Mouse (Mus musculus) liver, embryonic 12.5 days (tissue): ENCODE results near the gene Phldb1. TPM values are rescaled to one million over a fixed set of nuclear protein-coding genes. Genes with fewer than 3 reads are reported as not detected.
"Not testable (repeated sequence)": the region's sequence is repeated elsewhere in the genome, so short reads cannot be mapped to it uniquely, and the experiment has no call there.

Experiments used
- ATAC-seq: fragments of 200-750 bp; cut with Nextera tagmentation; 2 replicates; pipeline ENCODE4 v1.8.0; 2017; ENCODE audit warnings: moderate number of reproducible peaks, mild to moderate bottlenecking, moderate library complexity
- H3K27ac ChIP-seq: fragments of 300-500 bp; sonication (generic); 2 replicates; pipeline ENCODE4 v1.5.1; 2016; ENCODE audit warnings: mild to moderate bottlenecking
- H3K27me3 ChIP-seq: fragments of 300-500 bp; sonication (generic); replicated peaks from 2 replicates; pipeline ENCODE4 v1.6.1; 2016; ENCODE audit warnings: mild to moderate bottlenecking, moderate library complexity
- H3K36me3 ChIP-seq: fragments of 300-500 bp; sonication (generic); 2 replicates; pipeline ENCODE4 v1.6.1; 2016; ENCODE audit warnings: mild to moderate bottlenecking, moderate library complexity
- H3K4me1 ChIP-seq: fragments of 300-500 bp; sonication (generic); 2 replicates; pipeline ENCODE4 v1.6.1; 2016
- H3K4me2 ChIP-seq: fragments of 300-500 bp; sonication (generic); 2 replicates; pipeline ENCODE4 v1.6.1; 2016; ENCODE audit warnings: mild to moderate bottlenecking, moderate library complexity
- H3K4me3 ChIP-seq: fragments of 300-500 bp; sonication (generic); 2 replicates; pipeline ENCODE4 v1.5.1; 2016; ENCODE audit warnings: mild to moderate bottlenecking, moderate library complexity
- H3K9ac ChIP-seq: fragments of 300-500 bp; sonication (generic); 2 replicates; pipeline ENCODE4 v1.6.1; 2016; ENCODE audit warnings: mild to moderate bottlenecking, moderate library complexity
- H3K9me3 ChIP-seq: fragments of 300-500 bp; sonication (generic); replicated peaks from 2 replicates; pipeline ENCODE4 v1.6.1; 2016; ENCODE audit warnings: mild to moderate bottlenecking, moderate library complexity
- WGBS: fragments of 180-500 bp; shearing (Covaris S2); methylation state at CpG from one replicate; pipeline ENCODE4 v1.1.7; 2016; ENCODE audit not compliant: insufficient replicate concordance; 5-methylcytosine and 5-hydroxymethylcytosine counted together
- polyA plus RNA-seq: library from polyadenylated mRNA; unstranded; fragments of >200 nt; fragmentation: Nextera tagmentation; extraction: Ambion mirVana; gene quantifications from 2 replicates; pipeline ENCODE4 v1.2.1, GENCODE M21; 2016

Gene Phldb1
- polyA plus RNA-seq, 1 experiment from 2014 or later = 5.2 TPM

DNA sequence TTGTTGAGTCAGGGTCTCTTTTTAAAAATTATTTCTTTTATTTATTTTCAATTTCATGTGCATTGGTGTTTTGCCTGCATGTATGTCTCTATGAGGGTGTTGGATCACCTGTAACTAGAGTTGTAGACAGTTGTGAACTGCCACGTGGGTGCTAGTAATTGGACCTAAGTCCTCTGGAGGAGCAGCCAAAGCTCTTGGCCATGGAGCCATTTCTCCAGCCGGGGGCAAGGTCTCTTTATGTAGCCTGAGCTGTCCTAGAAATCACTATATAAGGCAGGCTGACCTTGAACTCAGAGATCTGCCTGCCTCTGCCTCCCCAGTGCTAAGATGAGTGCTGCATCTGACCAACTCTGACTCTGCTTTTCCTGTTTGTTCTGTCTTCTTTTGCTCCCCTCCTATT lies 90.8 kb downstream of the Phldb1 start:
- ATAC-seq = no peak
- Histone ChIP-seq H3K4me3 (no peak overlapping the region), H3K4me1 (peaks cover 10% of the 10 kb centered on the region), H3K27me3 (no peaks in the 10 kb centered on the region), H3K27ac (no peak overlapping the region), H3K36me3 (peaks cover 4% of the 10 kb centered on the region; the same call in 1 of the 2 replicates), H3K4me2 (no peak overlapping the region), H3K9ac (no peak overlapping the region), H3K9me3 (no peaks in the 10 kb centered on the region)
- 66% methylated on average over 2 of the region's 2 CpGs for WGBS

DNA sequence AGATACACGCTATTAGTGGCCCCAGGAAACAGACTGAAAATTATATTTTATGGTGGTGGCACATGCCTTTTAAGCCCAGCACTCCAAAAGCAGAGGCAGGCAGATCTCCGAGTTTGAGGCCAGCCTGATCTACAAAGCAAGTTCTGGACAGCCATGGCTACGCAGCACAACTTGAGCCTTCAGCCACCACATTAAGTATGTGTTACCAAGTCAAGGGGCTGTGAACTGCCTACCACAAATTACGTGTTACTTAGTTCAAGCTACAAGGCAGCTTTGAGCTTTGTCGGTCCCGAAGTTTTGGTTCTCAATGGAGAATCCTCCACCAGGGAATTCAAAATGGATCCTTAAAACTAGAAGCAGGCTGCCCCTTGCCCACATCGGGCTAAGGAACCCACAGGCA lies 91.9 kb downstream of the Phldb1 start:
- Histone ChIP-seq H3K27ac (no peak overlapping the region), H3K4me1 (peaks cover 10% of the 10 kb centered on the region), H3K9me3 (no peaks in the 10 kb centered on the region), H3K27me3 (no peaks in the 10 kb centered on the region), H3K4me3 (no peak overlapping the region), H3K36me3 (peaks cover 13% of the 10 kb centered on the region), H3K9ac (no peak overlapping the region), H3K4me2 (no peak overlapping the region)
- no peak for ATAC-seq
- WGBS = 86% methylated on average over 7 of the region's 7 CpGs

DNA sequence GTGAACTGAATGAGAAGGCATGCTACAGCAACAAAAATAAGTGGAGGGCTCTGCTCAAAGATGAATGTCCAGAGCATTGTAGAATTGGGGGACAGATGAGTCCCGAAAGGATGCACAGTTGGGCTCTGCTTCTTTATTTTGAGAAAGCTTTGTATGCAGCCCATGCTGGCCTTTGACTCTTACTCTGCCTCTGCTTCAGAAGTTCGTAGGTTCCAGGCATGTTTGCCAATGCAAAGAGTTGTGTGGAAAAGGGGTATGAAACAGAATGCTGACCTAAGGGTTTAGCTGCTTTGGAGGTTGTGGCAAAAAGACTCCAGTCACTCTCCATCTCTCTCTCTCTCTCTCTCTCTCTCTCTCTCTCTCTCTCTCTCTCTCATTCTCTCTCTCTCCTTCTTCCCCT lies 93.4 kb downstream of the Phldb1 start:
- peaks cover 28% of the 10 kb centered on the region for H3K36me3 ChIP-seq
- 88% methylated on average over 2 of the region's 2 CpGs for WGBS
- no peak for ATAC-seq
- no peak overlapping the region for H3K4me3 ChIP-seq
- no peaks in the 10 kb centered on the region for H3K27me3 ChIP-seq
- H3K4me2 ChIP-seq = no peak overlapping the region
- no peak overlapping the region for H3K9ac ChIP-seq
- H3K4me1 ChIP-seq = peaks cover 16% of the 10 kb centered on the region
- H3K27ac ChIP-seq = no peak overlapping the region
- H3K9me3 ChIP-seq = no peaks in the 10 kb centered on the region

DNA sequence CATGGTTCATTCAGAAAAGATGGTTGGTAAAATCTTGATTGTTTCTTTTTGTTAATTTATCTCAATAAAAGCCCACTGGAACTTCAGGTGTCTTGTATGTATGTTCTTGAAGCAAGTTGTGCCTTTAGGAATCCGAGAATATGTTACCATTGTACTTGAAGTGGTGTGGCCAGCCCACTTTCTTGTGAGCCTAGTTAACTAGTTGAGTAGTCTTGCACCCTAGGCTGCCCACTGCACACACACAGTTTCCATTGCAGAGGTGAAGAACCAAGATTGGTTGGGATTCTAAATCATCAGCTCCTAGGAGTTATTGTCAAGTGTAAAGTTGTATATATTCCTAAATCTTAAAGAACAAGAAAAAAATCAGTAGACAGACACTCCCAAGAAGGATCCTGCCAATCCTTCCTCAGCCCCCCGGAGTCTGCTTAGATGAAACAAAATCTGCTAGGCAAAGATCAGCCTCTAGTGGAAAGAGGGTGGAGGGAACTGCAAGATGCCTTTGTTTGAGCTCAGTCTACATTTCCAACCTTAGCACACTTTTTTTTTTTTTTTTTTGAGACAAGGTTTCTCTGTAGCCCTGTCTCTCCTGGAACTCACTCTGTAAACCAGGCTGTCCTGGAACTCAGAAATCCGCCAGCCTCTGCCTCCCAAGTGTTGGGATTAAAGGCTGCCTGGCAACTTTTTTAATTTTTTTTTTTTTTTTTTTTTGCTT lies 94.2 kb downstream of the Phldb1 start:
- WGBS = 78% methylated on average over 3 of the region's 3 CpGs
- peaks cover 10% of the 10 kb centered on the region for H3K4me1 ChIP-seq

DNA sequence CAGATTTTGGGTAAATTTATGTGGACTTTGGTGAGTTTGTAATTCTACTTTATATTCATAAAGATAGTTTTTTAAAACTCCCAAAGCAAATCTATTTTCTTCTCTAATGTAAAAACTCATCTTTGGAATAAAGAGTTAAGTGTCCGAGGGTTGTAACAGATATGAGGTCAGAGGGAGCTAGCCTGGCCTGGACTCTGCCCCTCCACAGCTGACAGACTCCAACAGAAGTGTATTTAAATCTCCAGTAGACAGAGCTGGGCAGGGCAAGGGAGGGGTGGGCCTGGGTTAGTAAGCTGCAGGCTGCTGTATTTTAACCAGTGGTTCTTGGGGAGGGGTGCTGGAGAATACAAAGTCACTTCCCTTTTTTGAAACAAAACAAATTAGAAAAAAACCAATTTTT lies 95.0 kb downstream of the Phldb1 start:
- not testable (repeated sequence) for H3K9ac ChIP-seq, H3K4me2 ChIP-seq, H3K27ac ChIP-seq, H3K4me3 ChIP-seq, H3K27me3 ChIP-seq, ATAC-seq, H3K4me1 ChIP-seq, H3K9me3 ChIP-seq
- H3K36me3 ChIP-seq = peaks cover 44% of the 10 kb centered on the region
- WGBS = 56% methylated on average over 1 of the region's 1 CpGs

More for the DNA sequence above, 94.2 kb downstream of the Phldb1 start:
- ATAC-seq = no peak
- Histone ChIP-seq H3K27ac (no peak overlapping the region), H3K36me3 (peaks cover 36% of the 10 kb centered on the region), H3K4me3 (no peak overlapping the region), H3K9me3 (no peaks in the 10 kb centered on the region), H3K4me2 (no peak overlapping the region), H3K9ac (no peak overlapping the region), H3K27me3 (no peaks in the 10 kb centered on the region)

DNA sequence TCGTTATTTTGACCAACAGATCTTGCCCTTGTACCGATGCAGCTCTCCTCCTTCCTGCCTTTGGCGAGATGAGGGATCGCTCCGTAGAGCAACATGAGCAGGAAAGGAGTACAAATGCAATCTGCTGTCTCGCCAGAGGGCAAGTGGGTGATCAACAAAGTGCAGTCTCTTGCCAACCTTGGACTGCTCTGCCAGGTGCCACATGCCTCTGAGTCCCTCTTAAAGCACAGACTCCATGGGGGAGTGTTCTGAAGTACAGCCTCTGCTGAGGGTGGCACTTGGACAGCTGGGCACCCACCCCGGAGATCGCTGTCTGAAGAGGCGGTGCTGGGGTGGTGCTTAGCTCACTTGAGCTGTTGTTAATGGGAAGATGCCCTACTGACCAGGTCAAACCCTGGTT lies 96.3 kb downstream of the Phldb1 start:
- not testable (repeated sequence) for H3K9ac ChIP-seq, H3K9me3 ChIP-seq, H3K4me2 ChIP-seq, ATAC-seq, H3K4me3 ChIP-seq, H3K4me1 ChIP-seq, H3K27ac ChIP-seq, H3K27me3 ChIP-seq
- peaks cover 57% of the 10 kb centered on the region for H3K36me3 ChIP-seq
- WGBS = 90% methylated on average over 9 of the region's 9 CpGs

DNA sequence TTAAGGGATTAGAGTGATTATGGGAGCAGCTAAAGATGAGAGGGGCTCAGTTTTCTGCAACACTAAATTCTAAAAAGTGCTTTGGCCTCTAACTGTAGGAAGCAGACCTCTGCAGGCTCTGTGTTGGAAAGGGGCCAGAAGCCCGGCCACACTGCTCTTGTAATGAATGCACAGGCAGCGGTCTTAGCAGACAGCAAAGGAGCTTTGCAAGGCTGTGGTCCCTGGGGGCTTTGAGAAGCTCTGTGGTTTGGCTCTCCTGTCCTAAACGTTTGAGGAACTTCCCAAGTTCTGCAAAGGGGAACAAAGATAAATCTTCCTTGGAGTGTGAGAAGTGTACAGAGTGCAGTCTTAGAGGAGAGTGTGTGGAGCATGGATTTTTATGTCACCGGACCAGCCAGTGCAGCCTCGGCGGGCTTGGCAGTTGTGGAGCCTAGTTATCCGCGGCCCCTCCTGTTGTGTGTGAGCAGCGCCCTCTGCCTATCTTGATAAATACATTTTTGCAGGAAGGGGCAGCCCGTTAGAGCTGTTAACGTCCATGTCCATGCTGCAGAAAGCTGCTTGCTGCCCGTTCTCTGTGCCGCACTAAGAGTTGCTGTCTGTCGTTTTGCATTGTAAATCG lies 97.3 kb downstream of the Phldb1 start:
- Histone ChIP-seq H3K4me3 (no peak overlapping the region), H3K4me1 (peaks cover 6% of the 10 kb centered on the region; the same call in 1 of the 2 replicates), H3K36me3 (peaks cover 67% of the 10 kb centered on the region), H3K9me3 (no peaks in the 10 kb centered on the region), H3K27ac (no peak overlapping the region), H3K9ac (no peak overlapping the region), H3K27me3 (no peaks in the 10 kb centered on the region), H3K4me2 (no peak overlapping the region)
- WGBS = 63% methylated on average over 15 of the region's 15 CpGs
- ATAC-seq = no peak

Other genes with a start within 250 kb of the Phldb1 start
- gene Cxcr5, start 173.3 kb downstream of the Phldb1 start, polyA plus RNA-seq = 0.05 TPM in 1 of 2 replicates, not detected in the other
- 9.3 and 10.0 TPM in 2 replicates for gene Ddx6, start 130.3 kb downstream of the Phldb1 start, polyA plus RNA-seq
- gene Treh, start 62.0 kb downstream of the Phldb1 start, polyA plus RNA-seq = not detected in 2 replicates
- 127 TPM in 2 replicates for gene Arcn1, start 32.6 kb upstream of the Phldb1 start, polyA plus RNA-seq
- 24.3 and 24.7 TPM in 2 replicates for gene Ift46, start 32.7 kb upstream of the Phldb1 start, polyA plus RNA-seq
- gene Tmem25, start 64.1 kb upstream of the Phldb1 start, polyA plus RNA-seq = 0.81 and 1.6 TPM in 2 replicates
- gene Ttc36, start 67.9 kb upstream of the Phldb1 start, polyA plus RNA-seq = 11.6 and 12.3 TPM in 2 replicates
- 7.3 and 8.4 TPM in 2 replicates for gene Kmt2a, start 146.1 kb upstream of the Phldb1 start, polyA plus RNA-seq
- 523 and 553 TPM in 2 replicates for gene Atp5l, start 185.5 kb upstream of the Phldb1 start, polyA plus RNA-seq
- 14.8 and 15.1 TPM in 2 replicates for gene Ube4a, start 230.4 kb upstream of the Phldb1 start, polyA plus RNA-seq
- not detected in 2 replicates for gene Cd3g, start 245.2 kb upstream of the Phldb1 start, polyA plus RNA-seq
- gene Cd3d, start 246.6 kb upstream of the Phldb1 start, polyA plus RNA-seq = not detected in 2 replicates